Mouse (Mus musculus) limb, embryonic 11.5 days (tissue): ENCODE measurements at regions not wholly inside any gene's neighbourhood (a gene's known extent, or its start where the extent isn't known, plus 50 kb on each side); places are given as distances from the start of the nearest gene placed in this dataset.

Source experiments
- ATAC-seq: fragments of 200-750 bp; cut with Nextera tagmentation; 2 replicates; pipeline ENCODE4 v1.8.0; 2017; ENCODE audit warnings: low read depth; ENCODE audit not compliant: insufficient number of reproducible peaks, low FRiP score, low TSS enrichment
- DNase-seq: peaks from one replicate; pipeline ENCODE4 v3.0.0-alpha.2; 2015; ENCODE audit warnings: low spot score
- H3K27ac ChIP-seq: fragments of 300-500 bp; sonication (generic); replicated peaks from 2 replicates; pipeline ENCODE4 v1.5.1; 2014; ENCODE audit warnings: low read depth, mild to moderate bottlenecking, low read length
- H3K27me3 ChIP-seq: fragments of 300-500 bp; sonication (generic); 2 replicates; pipeline ENCODE4 v1.6.1; 2014; ENCODE audit warnings: mild to moderate bottlenecking, low read length, mixed read lengths; ENCODE audit not compliant: control insufficient read depth, insufficient read depth
- H3K36me3 ChIP-seq: fragments of 300-500 bp; sonication (generic); 2 replicates; pipeline ENCODE4 v1.6.1; 2014; ENCODE audit warnings: mild to moderate bottlenecking, low read length, moderate library complexity, mixed read lengths; ENCODE audit not compliant: control insufficient read depth, insufficient read depth
- H3K4me1 ChIP-seq: fragments of 300-500 bp; sonication (generic); 2 replicates; pipeline ENCODE4 v1.6.1; 2014; ENCODE audit warnings: low read length, mixed read lengths; ENCODE audit not compliant: control insufficient read depth, insufficient read depth
- H3K4me2 ChIP-seq: fragments of 300-500 bp; sonication (generic); 2 replicates; pipeline ENCODE4 v1.6.1; 2014; ENCODE audit warnings: low read depth, mild to moderate bottlenecking, moderate library complexity; ENCODE audit not compliant: severe bottlenecking
- H3K4me3 ChIP-seq: fragments of 300-500 bp; sonication (generic); 2 replicates; pipeline ENCODE4 v1.5.1; 2014; ENCODE audit warnings: low read depth, low read length
- H3K9ac ChIP-seq: fragments of 300-500 bp; sonication (generic); 2 replicates; pipeline ENCODE4 v1.6.1; 2014; ENCODE audit warnings: mild to moderate bottlenecking, low read length
- H3K9me3 ChIP-seq: fragments of 300-500 bp; sonication (generic); 2 replicates; pipeline ENCODE4 v1.6.1; 2016; ENCODE audit warnings: low read length; ENCODE audit not compliant: control insufficient read depth
- WGBS: fragments of 180-500 bp; shearing (Covaris S2); extraction: QIAGEN DNeasy Blood & Tissue Kit; methylation state at CpG from one replicate; pipeline ENCODE4 v1.1.7; 2014; 5-methylcytosine and 5-hydroxymethylcytosine counted together

- Histone ChIP-seq H3K9me3 (no peaks in the 10 kb centered on the region), H3K4me2 (no peak overlapping the region), H3K36me3 (no peaks in the 10 kb centered on the region), H3K4me1 (peaks cover 22% of the 10 kb centered on the region), H3K27ac (peak overlapping the region; percentile 68), H3K4me3 (no peak overlapping the region), H3K9ac (peak overlapping the region; percentile 43; the same call in 1 of the 2 replicates), H3K27me3 (no peaks in the 10 kb centered on the region)
- ATAC-seq: no peak
- WGBS: 41% methylated on average over 15 of the region's 15 CpGs
- peak; percentile 55 for DNase-seq
Observed at GRCm38 (mm10) chr5:149338016-149338696, 73.4 kb upstream of the Medag start.

DNA sequence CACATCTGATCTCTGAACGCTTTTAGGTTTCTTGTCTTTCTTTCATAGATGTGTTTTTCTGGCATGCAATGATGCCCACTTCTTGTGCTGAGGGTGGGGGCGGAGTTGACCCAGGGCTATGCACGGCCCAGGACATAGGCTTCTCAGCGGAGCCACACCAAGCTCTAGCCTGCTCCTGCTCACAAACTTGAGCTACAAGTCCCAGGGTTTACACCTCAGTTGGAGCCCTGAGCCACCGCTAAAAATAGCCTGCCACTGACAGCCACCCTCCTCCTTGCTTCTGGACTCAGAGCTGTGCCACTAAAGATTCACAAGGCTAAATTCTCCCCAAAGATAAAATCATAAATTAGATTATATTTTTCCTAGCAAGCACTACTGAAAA lies 72.9 kb upstream of the Medag start:
- Histone ChIP-seq H3K4me3 (no peak overlapping the region), H3K9ac (no peak overlapping the region), H3K27ac (peak overlapping the region; percentile 68), H3K36me3 (no peaks in the 10 kb centered on the region), H3K27me3 (no peaks in the 10 kb centered on the region), H3K4me1 (peaks cover 22% of the 10 kb centered on the region), H3K4me2 (no peak overlapping the region), H3K9me3 (no peaks in the 10 kb centered on the region)
- ATAC-seq (no peak), DNase-seq (no peak)
- 35% methylated on average over 5 of the region's 5 CpGs for WGBS

- Histone ChIP-seq H3K36me3 (no peaks in the 10 kb centered on the region), H3K9ac (no peak overlapping the region), H3K9me3 (no peaks in the 10 kb centered on the region), H3K4me3 (no peak overlapping the region), H3K27me3 (no peaks in the 10 kb centered on the region), H3K4me1 (peaks cover 22% of the 10 kb centered on the region), H3K4me2 (no peak overlapping the region), H3K27ac (no peak overlapping the region)
- no peak for ATAC-seq
- WGBS: 86% methylated on average over 7 of the region's 7 CpGs
- DNase-seq: no peak
Observed at GRCm38 (mm10) chr5:149340361-149340760, 71.2 kb upstream of the Medag start.

- DNase-seq: no peak
- 49% methylated on average over 6 of the region's 6 CpGs for WGBS
- Histone ChIP-seq H3K4me3 (no peak overlapping the region), H3K4me1 (peaks cover 22% of the 10 kb centered on the region), H3K4me2 (no peak overlapping the region), H3K36me3 (no peaks in the 10 kb centered on the region), H3K27ac (no peak overlapping the region; the same call in 1 of the 2 replicates), H3K27me3 (no peaks in the 10 kb centered on the region), H3K9ac (no peak overlapping the region), H3K9me3 (no peaks in the 10 kb centered on the region)
- ATAC-seq: no peak
Observed at GRCm38 (mm10) chr5:149341461-149341860, 70.1 kb upstream of the Medag start.

GRCm38 (mm10) chr5:149343610-149344527 lies 67.7 kb upstream of the Medag start:
- DNase-seq (no peak), ATAC-seq (no peak)
- no peaks in the 10 kb centered on the region for H3K27me3 ChIP-seq
- no peak overlapping the region for H3K4me2 ChIP-seq
- no peaks in the 10 kb centered on the region for H3K9me3 ChIP-seq
- no peak overlapping the region for H3K4me3 ChIP-seq
- H3K27ac ChIP-seq: no peak overlapping the region
- peaks cover 8% of the 10 kb centered on the region for H3K4me1 ChIP-seq
- no peaks in the 10 kb centered on the region for H3K36me3 ChIP-seq
- WGBS: 89% methylated on average over 21 of the region's 21 CpGs
- H3K9ac ChIP-seq: no peak overlapping the region

GRCm38 (mm10) chr5:149344528-149344855 lies 67.1 kb upstream of the Medag start:
- H3K36me3 ChIP-seq: no peaks in the 10 kb centered on the region
- H3K27me3 ChIP-seq: no peaks in the 10 kb centered on the region
- no peaks in the 10 kb centered on the region for H3K9me3 ChIP-seq
- H3K4me1 ChIP-seq: peaks cover 8% of the 10 kb centered on the region
- DNase-seq (no peak), ATAC-seq (no peak)
- H3K4me3 ChIP-seq: no peak overlapping the region
- 92% methylated on average over 4 of the region's 4 CpGs for WGBS
- H3K9ac ChIP-seq: no peak overlapping the region
- no peak overlapping the region for H3K27ac ChIP-seq
- H3K4me2 ChIP-seq: no peak overlapping the region

DNA sequence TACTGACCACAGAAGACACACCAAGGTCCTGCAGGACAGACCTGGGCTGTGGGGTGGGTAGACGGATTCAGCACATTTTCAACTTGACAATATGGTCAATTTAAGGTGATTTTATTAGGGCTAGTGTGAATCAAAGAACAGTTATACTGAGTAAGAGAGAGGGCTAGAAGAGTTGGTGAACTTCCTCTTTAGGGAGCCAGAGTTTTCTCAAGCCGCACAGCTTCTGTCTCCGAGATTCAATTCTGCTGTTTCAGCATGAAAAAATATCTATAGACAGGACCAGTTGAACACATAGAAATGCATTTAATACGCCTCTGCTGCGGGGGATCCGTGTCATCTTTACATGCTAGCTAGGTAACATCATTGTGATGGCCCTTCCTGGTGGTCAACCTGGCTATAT lies 66.4 kb upstream of the Medag start:
- ATAC-seq: no peak
- H3K4me1 ChIP-seq: peaks cover 8% of the 10 kb centered on the region
- no peak overlapping the region for H3K4me2 ChIP-seq
- no peak for DNase-seq
- no peak overlapping the region for H3K9ac ChIP-seq
- no peak overlapping the region for H3K4me3 ChIP-seq
- H3K27ac ChIP-seq: no peak overlapping the region
- no peaks in the 10 kb centered on the region for H3K36me3 ChIP-seq
- 91% methylated on average over 6 of the region's 6 CpGs for WGBS
- H3K27me3 ChIP-seq: no peaks in the 10 kb centered on the region
- no peaks in the 10 kb centered on the region for H3K9me3 ChIP-seq

GRCm38 (mm10) chr5:149349685-149350084 lies 61.9 kb upstream of the Medag start:
- Histone ChIP-seq H3K27me3 (no peaks in the 10 kb centered on the region), H3K4me1 (peaks cover 13% of the 10 kb centered on the region), H3K9ac (no peak overlapping the region), H3K9me3 (no peaks in the 10 kb centered on the region), H3K4me3 (no peak overlapping the region), H3K27ac (no peak overlapping the region), H3K36me3 (no peaks in the 10 kb centered on the region), H3K4me2 (no peak overlapping the region)
- ATAC-seq: no peak
- DNase-seq: no peak
- 70% methylated on average over 8 of the region's 8 CpGs for WGBS
